Mouse (Mus musculus) small intestine, adult 2 months (tissue): ENCODE measurements at regions not wholly inside any gene's neighbourhood (a gene's known extent, or its start where the extent isn't known, plus 50 kb on each side); places are given as distances from the start of the nearest gene placed in this dataset.

Experiments used
- H3K27ac ChIP-seq: fragments of 200-500 bp; 2 replicates; pipeline ENCODE4 v1.5.1; 2012; ENCODE audit warnings: low read depth, low read length, control low read depth, inconsistent platforms; ENCODE audit not compliant: insufficient read depth
- H3K27me3 ChIP-seq: fragments of 200-500 bp; 2 replicates; pipeline ENCODE4 v1.6.1; 2012; ENCODE audit warnings: mild to moderate bottlenecking, moderate library complexity, low read length, inconsistent platforms; ENCODE audit not compliant: control insufficient read depth, insufficient read depth
- H3K36me3 ChIP-seq: fragments of 200-500 bp; 2 replicates; pipeline ENCODE4 v1.6.1; 2012; ENCODE audit warnings: mild to moderate bottlenecking, low read length, control low read depth, inconsistent platforms; ENCODE audit not compliant: control insufficient read depth, insufficient read depth
- H3K4me1 ChIP-seq: fragments of 200-500 bp; 2 replicates; pipeline ENCODE4 v1.6.1; 2012; ENCODE audit warnings: low read length, inconsistent platforms, mixed read lengths; ENCODE audit not compliant: control insufficient read depth, insufficient read depth, insufficient read length
- H3K4me3 ChIP-seq: fragments of 200-500 bp; 2 replicates; pipeline ENCODE4 v1.5.1; 2012; ENCODE audit warnings: low read depth, mild to moderate bottlenecking, control low read depth, inconsistent platforms, low read length, moderate library complexity
- CTCF ChIP-seq: fragments of 200-500 bp; IDR thresholded peaks from 2 replicates; pipeline ENCODE4 v1.5.1; 2012; ENCODE audit warnings: low read depth, mild to moderate bottlenecking, control low read depth, inconsistent platforms, low read length, moderate library complexity, mixed read lengths; ENCODE audit not compliant: insufficient replicate concordance, insufficient read length; ENCODE audit errors: extremely low read depth
- POLR2A ChIP-seq: fragments of 200-500 bp; IDR thresholded peaks from 2 replicates; pipeline ENCODE4 v1.6.1; 2012; ENCODE audit warnings: low read depth, mild to moderate bottlenecking, control low read depth, inconsistent platforms, low read length, moderate library complexity
- WGBS: fragments of 180-500 bp; shearing (Covaris S2); methylation state at CpG from one replicate; pipeline ENCODE4 v1.1.7; 2018; 5-methylcytosine and 5-hydroxymethylcytosine counted together

GRCm38 (mm10) chr5:132828993-132829392 is 285.8 kb upstream of the Auts2 start:
- Histone ChIP-seq H3K36me3 (no peaks in the 10 kb centered on the region), H3K27ac (no peak overlapping the region), H3K4me1 (no peaks in the 10 kb centered on the region), H3K27me3 (no peaks in the 10 kb centered on the region), H3K4me3 (no peak overlapping the region)
- 82% methylated on average over 7 of the region's 7 CpGs for WGBS
- TF ChIP-seq POLR2A, result no peak
- no peak for TF ChIP-seq CTCF

GRCm38 (mm10) chr5:132827555-132828333 is 284.6 kb upstream of the Auts2 start:
- Histone ChIP-seq H3K36me3 (no peaks in the 10 kb centered on the region), H3K4me3 (no peak overlapping the region), H3K4me1 (no peaks in the 10 kb centered on the region), H3K27me3 (no peaks in the 10 kb centered on the region), H3K27ac (no peak overlapping the region)
- WGBS, result 77% methylated on average over 10 of the region's 10 CpGs
- TF ChIP-seq POLR2A (no peak), CTCF (no peak)

GRCm38 (mm10) chr5:132826009-132826408 is 282.9 kb upstream of the Auts2 start:
- Histone ChIP-seq H3K4me3 (no peak overlapping the region), H3K36me3 (no peaks in the 10 kb centered on the region), H3K4me1 (no peaks in the 10 kb centered on the region), H3K27me3 (no peaks in the 10 kb centered on the region), H3K27ac (no peak overlapping the region)
- WGBS, result 87% methylated on average over 5 of the region's 5 CpGs
- TF ChIP-seq POLR2A (no peak), CTCF (no peak)

GRCm38 (mm10) chr5:132817665-132818064 is 274.5 kb upstream of the Auts2 start:
- Histone ChIP-seq H3K4me3 (no peak overlapping the region), H3K27ac (no peak overlapping the region), H3K4me1 (peaks cover 4% of the 10 kb centered on the region; the same call in 1 of the 2 replicates), H3K27me3 (no peaks in the 10 kb centered on the region), H3K36me3 (no peaks in the 10 kb centered on the region)
- WGBS, result 40% methylated on average over 9 of the region's 9 CpGs
- TF ChIP-seq CTCF (no peak), POLR2A (no peak)

GRCm38 (mm10) chr5:132809181-132809580 is 266.0 kb upstream of the Auts2 start:
- Histone ChIP-seq H3K36me3 (no peaks in the 10 kb centered on the region), H3K27me3 (no peaks in the 10 kb centered on the region), H3K27ac (no peak overlapping the region), H3K4me1 (no peaks in the 10 kb centered on the region), H3K4me3 (no peak overlapping the region)
- WGBS, result 54% methylated on average over 4 of the region's 4 CpGs
- TF ChIP-seq POLR2A (no peak), CTCF (no peak)

GRCm38 (mm10) chr5:132796061-132796460 is 252.9 kb upstream of the Auts2 start:
- 79% methylated on average over 1 of the region's 1 CpGs for WGBS
- TF ChIP-seq CTCF, result no peak
- no peak for TF ChIP-seq POLR2A
- Histone ChIP-seq H3K4me1 (no peaks in the 10 kb centered on the region), H3K36me3 (no peaks in the 10 kb centered on the region), H3K27me3 (no peaks in the 10 kb centered on the region), H3K4me3 (no peak overlapping the region), H3K27ac (no peak overlapping the region)

GRCm38 (mm10) chr5:132792484-132792883 is 249.3 kb upstream of the Auts2 start:
- 65% methylated on average over 5 of the region's 5 CpGs for WGBS
- H3K27ac ChIP-seq, result no peak overlapping the region
- TF ChIP-seq CTCF (no peak), POLR2A (no peak)
- H3K4me1 ChIP-seq, result no peaks in the 10 kb centered on the region
- H3K27me3 ChIP-seq, result no peaks in the 10 kb centered on the region
- H3K4me3 ChIP-seq, result no peak overlapping the region
- no peaks in the 10 kb centered on the region for H3K36me3 ChIP-seq
